ENCODE assay signal across 9 mouse cellular contexts in genomic region chr4:109147278-109148038, GRCm38 (mm10). TPM values are rescaled to one million over a fixed set of nuclear protein-coding genes. Genes with fewer than 3 reads are reported as not detected.
DNase-seq lines count a peak whose midpoint lies in the region; ATAC-seq and TF ChIP-seq lines count a peak whose summit lies in the region.
"Had no signal": no experiment of that assay in that cellular context is flagged by ENCODE, and none has a peak within 500 bp of the region (broad histone marks: within the 10 kb centered on the region; RNA-seq: fewer than 3 reads in every experiment).

No protein-coding gene starts in this region.

- H3K4me2 ChIP-seq in embryonic facial prominence, embryonic 15.5 days (replicated peaks) = 0 out of 2 replicates have a peak overlapping the region, but pooled peaks have one; percentile 12
- H3K4me2 ChIP-seq: neural tube, embryonic 12.5 days had no signal

- DNase-seq in gastrocnemius, adult 18-20 months (ENCODE audit: low spot score) = peak; percentile 63
- no peak for DNase-seq in gastrocnemius, postnatal 25 days
- DNase-seq in heart, postnatal 4 days = peak; percentile 66
- DNase-seq in kidney, postnatal 4 days = peak; percentile 62 to 76
- DNase-seq in right cerebral cortex, postnatal 25 days = peak; percentile 24

- no peak overlapping the region for H3K9ac ChIP-seq in embryonic facial prominence, embryonic 15.5 days
- H3K9ac ChIP-seq: neural tube, embryonic 12.5 days had no signal

- H3K9me3 ChIP-seq in embryonic facial prominence, embryonic 15.5 days (replicated peaks) = no peaks in the 10 kb centered on the region
- H3K9me3 ChIP-seq: neural tube, embryonic 12.5 days had no signal

- TF ChIP-seq POLR2A in bone marrow macrophage, adult 2 months (IDR thresholded peaks at IDR 0.05; ENCODE audit: borderline replicate concordance, low read depth, low read length) = no peak

- H3K4me1 ChIP-seq in bone marrow macrophage, adult 2 months (ENCODE audit: control insufficient read depth, insufficient read depth, low read length) = peaks cover 33% of the 10 kb centered on the region
- H3K4me1 ChIP-seq in embryonic facial prominence, embryonic 15.5 days = peaks cover 9% of the 10 kb centered on the region; the same call in 1 of the 2 replicates

- H3K27me3 ChIP-seq in embryonic facial prominence, embryonic 15.5 days = no peaks in the 10 kb centered on the region
- H3K27me3 ChIP-seq: neural tube, embryonic 12.5 days had no signal

- H3K36me3 ChIP-seq in embryonic facial prominence, embryonic 15.5 days = peaks cover 2% of the 10 kb centered on the region; the same call in 1 of the 2 replicates
- H3K36me3 ChIP-seq: neural tube, embryonic 12.5 days had no signal

- peak overlapping the region; percentile 29; the same call in 1 of the 2 replicates for H3K27ac ChIP-seq in bone marrow macrophage, adult 2 months (ENCODE audit: insufficient read depth, low read depth, low read length)
- peak overlapping the region; percentile 73 for H3K27ac ChIP-seq in embryonic facial prominence, embryonic 15.5 days (replicated peaks)
- H3K27ac ChIP-seq: neural tube, embryonic 12.5 days had no signal

- 47% methylated on average over 11 of the region's 11 CpGs for WGBS in embryonic facial prominence, embryonic 15.5 days

- peak; percentile 25; the same call in 1 of the 2 replicates for TF ChIP-seq CTCF in bone marrow macrophage, adult 2 months (IDR thresholded peaks at IDR 0.05; ENCODE audit: low read depth, low read length)

- ATAC-seq in embryonic facial prominence, embryonic 15.5 days (ENCODE audit: insufficient number of reproducible peaks, low FRiP score, low TSS enrichment, low read depth) = no peak
- ATAC-seq in megakaryocyte, adult 5-6 weeks (ENCODE audit: poor library complexity, severe bottlenecking) = peak; percentile 80

- H3K4me3 ChIP-seq in bone marrow macrophage, adult 2 months (ENCODE audit: insufficient read depth, low read length) = no peak overlapping the region
- H3K4me3 ChIP-seq in embryonic facial prominence, embryonic 15.5 days (replicated peaks) = no peak overlapping the region
- H3K4me3 ChIP-seq: neural tube, embryonic 12.5 days had no signal

RNA-seq across cellular contexts. Expression of gene Osbpl9, which starts 54.6 kb away (rescaled TPM):
- 100 to 1,000 TPM in 1 of 2 experiments, 10 to 100 TPM in 1; 91.6 to 107 TPM for total RNA-seq in gastrocnemius, adult 18-20 months (2021)
- 10 to 100 TPM; 82.3 to 98.8 TPM for total RNA-seq in gastrocnemius, postnatal 25 days (2021)
- 133 and 157 TPM in 2 replicates for polyA plus RNA-seq in bone marrow macrophage, adult 2 months (2012; ENCODE audit: insufficient read depth, insufficient read length, missing spikeins)
- 58.6 and 64.1 TPM in 2 replicates for polyA plus RNA-seq in embryonic facial prominence, embryonic 15.5 days (2015; fragmentation: Nextera tagmentation; extraction: Ambion mirVana)
- total RNA-seq in heart, postnatal 4 days (2021) = 10 to 100 TPM; 71.7 to 73.4 TPM
- total RNA-seq in megakaryocyte, adult 5-6 weeks (2015) = 194 and 217 TPM in 2 replicates
- 161 and 173 TPM in 2 replicates for total RNA-seq in megakaryocyte, adult 5-6 weeks (2017)
